Mouse (Mus musculus): Measurements from ENCODE around the gene Retreg3. TPM values are rescaled to one million over a fixed set of nuclear protein-coding genes. Genes with fewer than 3 reads are reported as not detected.
A peak's percentile ranks its signal among the peaks of the same experiment; 100 is the strongest.

Retreg3 gene
- total and polyA plus RNA-seq, 2 experiments from 2014 or later, result 24.7 to 56.8 TPM

- Histone ChIP-seq H3K36me3 (ENCODE audit: insufficient read depth, low read length) (peaks cover 6% of the 10 kb centered on the region), H3K4me3 (ENCODE audit: low read length) (peak overlapping the region; percentile 97), H3K27ac (peak overlapping the region; percentile 94), H3K9ac (replicated peaks; ENCODE audit: low read length) (peak overlapping the region; percentile 93), H3K4me2 (ENCODE audit: low read depth, low read length) (peak overlapping the region; percentile 78), H3K27me3 (ENCODE audit: insufficient read depth, low read length) (no peaks in the 10 kb centered on the region), H3K9me3 (ENCODE audit: low read length) (no peaks in the 10 kb centered on the region), H3K4me1 (ENCODE audit: insufficient read depth, low read length) (peaks cover 14% of the 10 kb centered on the region; the same call in 1 of the 2 replicates)
- DNase-seq (ENCODE audit: low spot score) (no peak), ATAC-seq (peak; percentile 71)
- peak; percentile 24; the same call in 1 of the 2 replicates for TF ChIP-seq CTCF (IDR thresholded peaks at IDR 0.05; ENCODE audit: low read depth)
- under 1% methylated on average over 39 of the region's 39 CpGs for WGBS
Observed at GRCm38 (mm10) chr11:101119131-101119760, 447 bp downstream of the Retreg3 start.

- no peak for ATAC-seq
- WGBS, result 54% methylated on average over 4 of the region's 4 CpGs
Observed at GRCm38 (mm10) chr11:101118105-101118504, 1.6 kb downstream of the Retreg3 start.

GRCm38 (mm10) chr11:101115564-101115963, 4.1 kb downstream of the Retreg3 start:
- Histone ChIP-seq H3K9me3 (ENCODE audit: low read length) (no peaks in the 10 kb centered on the region), H3K36me3 (ENCODE audit: insufficient read depth, low read length) (no peaks in the 10 kb centered on the region), H3K9ac (replicated peaks; ENCODE audit: low read length) (no peak overlapping the region), H3K27me3 (ENCODE audit: insufficient read depth, low read length) (no peaks in the 10 kb centered on the region), H3K27ac (no peak overlapping the region), H3K4me3 (ENCODE audit: low read length) (no peak overlapping the region), H3K4me1 (ENCODE audit: insufficient read depth, low read length) (peaks cover 9% of the 10 kb centered on the region; the same call in 1 of the 2 replicates), H3K4me2 (ENCODE audit: low read depth, low read length) (no peak overlapping the region)
- 47% methylated on average over 2 of the region's 2 CpGs for WGBS
- no peak for TF ChIP-seq CTCF (IDR thresholded peaks at IDR 0.05; ENCODE audit: low read depth)
- DNase-seq (ENCODE audit: low spot score) (no peak), ATAC-seq (no peak)

More at GRCm38 (mm10) chr11:101118105-101118504, 1.6 kb downstream of the Retreg3 start:
- TF ChIP-seq CTCF (IDR thresholded peaks at IDR 0.05; ENCODE audit: low read depth), result no peak
- Histone ChIP-seq H3K4me2 (ENCODE audit: low read depth, low read length) (peak overlapping the region; percentile 78), H3K9me3 (ENCODE audit: low read length) (no peaks in the 10 kb centered on the region), H3K27ac (no peak overlapping the region), H3K4me3 (ENCODE audit: low read length) (no peak overlapping the region; the same call in 1 of the 2 replicates), H3K36me3 (ENCODE audit: insufficient read depth, low read length) (peaks cover under 1% of the 10 kb centered on the region; the same call in 1 of the 2 replicates), H3K27me3 (ENCODE audit: insufficient read depth, low read length) (no peaks in the 10 kb centered on the region), H3K9ac (replicated peaks; ENCODE audit: low read length) (peak overlapping the region; percentile 93; the same call in 1 of the 2 replicates), H3K4me1 (ENCODE audit: insufficient read depth, low read length) (peaks cover 14% of the 10 kb centered on the region; the same call in 1 of the 2 replicates)
- no peak for DNase-seq (ENCODE audit: low spot score)

GRCm38 (mm10) chr11:101112186-101112585, 7.5 kb downstream of the Retreg3 start:
- Histone ChIP-seq H3K9ac (replicated peaks; ENCODE audit: low read length) (no peak overlapping the region), H3K27me3 (ENCODE audit: insufficient read depth, low read length) (no peaks in the 10 kb centered on the region), H3K4me1 (ENCODE audit: insufficient read depth, low read length) (no peaks in the 10 kb centered on the region), H3K4me2 (ENCODE audit: low read depth, low read length) (no peak overlapping the region), H3K4me3 (ENCODE audit: low read length) (no peak overlapping the region), H3K36me3 (ENCODE audit: insufficient read depth, low read length) (no peaks in the 10 kb centered on the region), H3K9me3 (ENCODE audit: low read length) (no peaks in the 10 kb centered on the region), H3K27ac (no peak overlapping the region)
- WGBS, result 90% methylated on average over 3 of the region's 3 CpGs
- no peak for TF ChIP-seq CTCF (IDR thresholded peaks at IDR 0.05; ENCODE audit: low read depth)
- no peak for ATAC-seq
- DNase-seq (ENCODE audit: low spot score), result no peak

GRCm38 (mm10) chr11:101111178-101111577, 8.5 kb downstream of the Retreg3 start:
- DNase-seq (ENCODE audit: low spot score), result no peak
- Histone ChIP-seq H3K4me1 (ENCODE audit: insufficient read depth, low read length) (no peaks in the 10 kb centered on the region), H3K4me3 (ENCODE audit: low read length) (no peak overlapping the region), H3K27ac (no peak overlapping the region), H3K27me3 (ENCODE audit: insufficient read depth, low read length) (no peaks in the 10 kb centered on the region), H3K4me2 (ENCODE audit: low read depth, low read length) (no peak overlapping the region), H3K9me3 (ENCODE audit: low read length) (no peaks in the 10 kb centered on the region), H3K9ac (replicated peaks; ENCODE audit: low read length) (no peak overlapping the region), H3K36me3 (ENCODE audit: insufficient read depth, low read length) (no peaks in the 10 kb centered on the region)
- no peak for TF ChIP-seq CTCF (IDR thresholded peaks at IDR 0.05; ENCODE audit: low read depth)
- no peak for ATAC-seq
- 91% methylated on average over 4 of the region's 4 CpGs for WGBS

GRCm38 (mm10) chr11:101110708-101111107, 9.0 kb downstream of the Retreg3 start:
- Histone ChIP-seq H3K27ac (no peak overlapping the region), H3K4me2 (ENCODE audit: low read depth, low read length) (no peak overlapping the region), H3K4me1 (ENCODE audit: insufficient read depth, low read length) (no peaks in the 10 kb centered on the region), H3K27me3 (ENCODE audit: insufficient read depth, low read length) (no peaks in the 10 kb centered on the region), H3K9ac (replicated peaks; ENCODE audit: low read length) (no peak overlapping the region), H3K9me3 (ENCODE audit: low read length) (no peaks in the 10 kb centered on the region), H3K4me3 (ENCODE audit: low read length) (no peak overlapping the region), H3K36me3 (ENCODE audit: insufficient read depth, low read length) (peaks cover 2% of the 10 kb centered on the region; the same call in 1 of the 2 replicates)
- TF ChIP-seq CTCF (IDR thresholded peaks at IDR 0.05; ENCODE audit: low read depth), result no peak
- ATAC-seq (no peak), DNase-seq (ENCODE audit: low spot score) (no peak)
- WGBS, result 68% methylated on average over 5 of the region's 5 CpGs

GRCm38 (mm10) chr11:101109351-101109750, 10.3 kb downstream of the Retreg3 start:
- Histone ChIP-seq H3K27me3 (ENCODE audit: insufficient read depth, low read length) (no peaks in the 10 kb centered on the region), H3K4me3 (ENCODE audit: low read length) (no peak overlapping the region), H3K27ac (no peak overlapping the region), H3K9ac (replicated peaks; ENCODE audit: low read length) (no peak overlapping the region), H3K36me3 (ENCODE audit: insufficient read depth, low read length) (peaks cover 7% of the 10 kb centered on the region; the same call in 1 of the 2 replicates), H3K4me2 (ENCODE audit: low read depth, low read length) (no peak overlapping the region), H3K9me3 (ENCODE audit: low read length) (no peaks in the 10 kb centered on the region), H3K4me1 (ENCODE audit: insufficient read depth, low read length) (no peaks in the 10 kb centered on the region)
- TF ChIP-seq CTCF (IDR thresholded peaks at IDR 0.05; ENCODE audit: low read depth), result no peak
- 53% methylated on average over 4 of the region's 4 CpGs for WGBS
- no peak for DNase-seq (ENCODE audit: low spot score)
- no peak for ATAC-seq

Data from hindbrain, postnatal 0 days (tissue).